Mouse (Mus musculus) stomach, postnatal 0 days (tissue): Measurements from ENCODE around the gene Pf4.

Experiments
- CTCF ChIP-seq: IDR thresholded peaks from 2 replicates; pipeline ENCODE4 v1.5.1; 2016; ENCODE audit warnings: antibody characterized with exemption, low read depth, mild to moderate bottlenecking, moderate library complexity
- EP300 ChIP-seq: optimal IDR thresholded peaks from 2 replicates; pipeline ENCODE3; 2016; ENCODE audit warnings: antibody characterized with exemption

DNA sequence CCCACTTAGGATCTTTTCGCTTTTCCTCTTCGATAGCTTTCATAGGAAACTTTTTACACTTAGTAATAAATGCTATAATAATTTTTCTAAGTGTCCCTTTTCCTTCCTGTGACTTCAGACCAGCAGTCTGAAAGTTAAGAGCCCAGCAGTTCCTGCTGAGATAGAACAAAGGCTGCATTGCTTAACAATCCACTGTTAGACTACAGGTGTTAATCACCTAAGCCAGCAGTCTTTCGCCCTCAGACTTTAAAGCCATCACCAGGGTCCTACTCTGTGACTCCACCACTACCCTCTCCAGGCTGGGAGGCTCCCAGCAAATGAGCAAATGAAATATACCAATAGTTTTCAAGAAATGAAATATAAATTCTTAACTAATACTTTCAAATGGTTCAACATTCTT lies 44.0 kb upstream of the Pf4 start:
- no peak for TF ChIP-seq EP300
- TF ChIP-seq CTCF, result no peak
